Mouse (Mus musculus) stomach, postnatal 0 days (tissue): Measurements from ENCODE around the gene Clnk.

ENCODE experiments used
- CTCF ChIP-seq: IDR thresholded peaks from 2 replicates; pipeline ENCODE4 v1.5.1; 2016; ENCODE audit warnings: antibody characterized with exemption, low read depth, mild to moderate bottlenecking, moderate library complexity
- EP300 ChIP-seq: optimal IDR thresholded peaks from 2 replicates; pipeline ENCODE3; 2016; ENCODE audit warnings: antibody characterized with exemption

DNA sequence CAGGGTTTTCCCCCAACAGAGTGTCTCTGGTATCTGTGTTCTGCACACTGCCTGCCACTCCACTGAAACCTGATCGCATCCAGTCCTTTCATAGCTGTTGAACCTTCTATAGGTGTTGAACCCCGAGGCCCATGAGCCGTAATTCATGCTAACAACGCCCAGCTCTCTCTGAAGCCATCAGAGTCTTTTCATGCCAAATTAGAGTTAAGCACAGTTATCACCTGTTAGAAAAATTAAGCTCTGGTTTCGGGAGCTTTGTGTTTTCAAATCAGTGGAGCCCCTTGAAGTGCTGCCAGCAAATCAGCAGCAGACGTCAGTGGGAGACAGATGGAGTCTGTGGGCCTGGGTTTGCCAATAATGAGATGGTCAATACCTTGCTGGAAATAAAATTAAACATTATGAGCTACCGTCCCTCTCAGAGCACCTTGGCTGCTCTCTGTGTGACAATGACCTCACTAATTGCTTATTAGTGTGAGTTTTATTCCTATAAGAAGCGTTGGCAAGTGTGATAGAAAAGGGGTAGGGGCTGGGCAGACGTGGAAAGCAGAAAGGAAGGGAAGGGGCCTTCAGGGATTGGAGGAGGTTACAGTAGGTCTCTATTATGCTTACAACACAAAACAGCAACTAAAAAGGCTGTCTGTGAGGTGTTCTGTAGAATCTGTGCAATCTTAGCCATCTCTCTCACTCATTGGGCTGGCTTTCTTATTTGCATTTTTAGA, 63.1 kb downstream of the Clnk start:
- TF ChIP-seq EP300 (no peak), CTCF (no peak)
